Mouse (Mus musculus) cerebellum, adult 2 months (tissue): ENCODE results near the gene Malrd1.

Experiments used
- CTCF ChIP-seq: fragments of 200-500 bp; IDR thresholded peaks from 2 replicates; pipeline ENCODE4 v1.5.1; 2011; ENCODE audit warnings: low read depth, mild to moderate bottlenecking, control low read depth, low read length, moderate library complexity, borderline replicate concordance; ENCODE audit not compliant: insufficient read depth
- POLR2A ChIP-seq: fragments of 200-500 bp; IDR thresholded peaks from 2 replicates; pipeline ENCODE4 v1.6.1; 2011; ENCODE audit warnings: low read length, control low read depth, borderline replicate concordance; ENCODE audit not compliant: insufficient read depth

- TF ChIP-seq CTCF (no peak), POLR2A (no peak)
Observed at GRCm38 (mm10) chr2:15869380-15869779, 343.1 kb downstream of the Malrd1 start.
